In the genomic region with DNA sequence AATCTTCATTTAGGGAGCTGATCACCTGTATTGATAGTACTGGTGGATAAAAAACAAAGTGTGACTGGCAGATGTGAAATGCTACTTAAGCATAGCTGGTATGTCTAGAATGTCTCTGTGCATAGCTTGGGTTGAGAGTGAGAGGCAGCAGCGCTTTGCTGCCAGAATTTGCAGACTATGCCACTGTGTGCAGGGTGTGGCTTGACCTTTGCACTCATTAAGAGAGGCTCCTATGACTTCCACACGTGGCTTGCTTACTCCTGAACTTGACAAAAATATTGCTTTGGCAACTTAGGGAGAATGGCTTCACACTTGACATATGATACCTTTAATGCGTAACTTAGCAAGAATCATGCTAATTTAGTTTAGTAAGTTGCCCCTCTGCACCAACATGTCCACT, we compare ENCODE assay signal across 24 mouse cellular contexts.
A peak's percentile ranks its signal among the peaks of the same experiment; 100 is the strongest.
DNase-seq lines count a peak whose midpoint lies in the region; ATAC-seq and TF ChIP-seq lines count a peak whose summit lies in the region.
"Had no signal": no experiment of that assay in that cellular context is flagged by ENCODE, and none has a peak within 500 bp of the region (broad histone marks: within the 10 kb centered on the region; RNA-seq: fewer than 3 reads in every experiment).

No protein-coding gene starts in this region.

- no peak overlapping the region for H3K4me2 ChIP-seq in kidney, embryonic 14.5 days (replicated peaks; ENCODE audit: low read depth, low read length)
- H3K4me2 ChIP-seq: embryonic facial prominence, embryonic 12.5 days; forebrain, embryonic 12.5 days; heart, embryonic 15.5 days; hindbrain, embryonic 13.5 days; liver, embryonic 11.5 days; neural tube, embryonic 13.5 days had no signal

- H3K27ac ChIP-seq in kidney, adult 2 months (ENCODE audit: insufficient read depth, low read depth, low read length): no peak overlapping the region
- H3K27ac ChIP-seq in kidney, embryonic 14.5 days (ENCODE audit: low read depth, low read length): no peak overlapping the region
- H3K27ac ChIP-seq: embryonic facial prominence, embryonic 12.5 days; forebrain, embryonic 12.5 days; heart, embryonic 15.5 days; hindbrain, embryonic 13.5 days; neural tube, embryonic 13.5 days had no signal

- H3K4me3 ChIP-seq in kidney, adult 2 months (ENCODE audit: insufficient read depth, low read depth, low read length): no peak overlapping the region
- H3K4me3 ChIP-seq in kidney, embryonic 14.5 days (ENCODE audit: low read length): no peak overlapping the region
- H3K4me3 ChIP-seq: embryonic facial prominence, embryonic 12.5 days; forebrain, embryonic 12.5 days; heart, embryonic 15.5 days; hindbrain, embryonic 13.5 days; myocyte; neural tube, embryonic 13.5 days had no signal

- H3K4me1 ChIP-seq in kidney, adult 2 months (ENCODE audit: control insufficient read depth, insufficient read depth, low read length): no peaks in the 10 kb centered on the region
- H3K4me1 ChIP-seq in kidney, embryonic 14.5 days (ENCODE audit: control insufficient read depth, insufficient read depth, low read length): no peaks in the 10 kb centered on the region
- H3K4me1 ChIP-seq: embryonic facial prominence, embryonic 12.5 days; forebrain, embryonic 12.5 days; heart, embryonic 15.5 days; hindbrain, embryonic 13.5 days; neural tube, embryonic 13.5 days had no signal

- DNase-seq in kidney, adult 2 months: peak; percentile 71
- DNase-seq in ZHBTc4 (ENCODE audit: low read depth, low spot score): peak; percentile 19
- peak; percentile 14 to 47 for DNase-seq in kidney, adult 8-10 months
- peak; percentile 57 for DNase-seq in large intestine, adult 2 months (ENCODE audit: low read depth, low spot score)
- no peak for DNase-seq in embryo, embryonic 10 days (ENCODE audit: low spot score)
- DNase-seq: adrenal gland, adult 2 months; cerebellum, adult 18-20 months; cerebellum, postnatal 14 days; gastrocnemius, postnatal 36 days; heart, postnatal 36 days; layer of hippocampus, postnatal 36 days; lung, postnatal 14 days; thymus, adult 2 months had no signal

- ATAC-seq in kidney, embryonic 14.5 days (ENCODE audit: low FRiP score, low TSS enrichment): no peak
- no peak for ATAC-seq in erythroid progenitor cell, adult 5-6 weeks (replicated peaks; ENCODE audit: low FRiP score, poor library complexity, severe bottlenecking)
- ATAC-seq: CD4-positive, CD25-positive, alpha-beta regulatory T cell, adult 4 months; midbrain, embryonic 16.5 days had no signal

- no peak for TF ChIP-seq CTCF in kidney, adult 2 months (conservative IDR thresholded peaks at IDR 0.05; ENCODE audit: insufficient read depth, insufficient read length, low read depth, low read length)

- no peaks in the 10 kb centered on the region for H3K36me3 ChIP-seq in kidney, adult 2 months (ENCODE audit: control insufficient read depth, insufficient read depth, low read length)
- no peaks in the 10 kb centered on the region for H3K36me3 ChIP-seq in kidney, embryonic 14.5 days (ENCODE audit: control insufficient read depth, insufficient read depth, low read length)
- H3K36me3 ChIP-seq: embryonic facial prominence, embryonic 12.5 days; forebrain, embryonic 12.5 days; heart, embryonic 15.5 days; hindbrain, embryonic 13.5 days; neural tube, embryonic 13.5 days had no signal

- H3K9ac ChIP-seq in kidney, embryonic 14.5 days (ENCODE audit: low read depth, low read length): no peak overlapping the region
- H3K9ac ChIP-seq: embryonic facial prominence, embryonic 12.5 days; forebrain, embryonic 12.5 days; heart, embryonic 15.5 days; hindbrain, embryonic 13.5 days; neural tube, embryonic 13.5 days had no signal

- 55% methylated on average over 3 of the region's 3 CpGs for WGBS in kidney, adult 2 months
- WGBS in kidney, embryonic 14.5 days: 56% methylated on average over 3 of the region's 3 CpGs
- 41% methylated on average over 3 of the region's 3 CpGs for WGBS in large intestine, adult 2 months

- TF ChIP-seq POLR2A in kidney, adult 2 months (IDR thresholded peaks at IDR 0.05; ENCODE audit: low read depth, low read length): no peak

- H3K27me3 ChIP-seq in kidney, adult 2 months (replicated peaks; ENCODE audit: control insufficient read depth, insufficient read depth, low read length): no peaks in the 10 kb centered on the region
- no peaks in the 10 kb centered on the region for H3K27me3 ChIP-seq in kidney, embryonic 14.5 days (ENCODE audit: control insufficient read depth, insufficient read depth, low read length)
- H3K27me3 ChIP-seq: embryonic facial prominence, embryonic 12.5 days; forebrain, embryonic 12.5 days; heart, embryonic 15.5 days; hindbrain, embryonic 13.5 days; neural tube, embryonic 13.5 days had no signal

- no peaks in the 10 kb centered on the region for H3K9me3 ChIP-seq in kidney, embryonic 14.5 days (ENCODE audit: control insufficient read depth, low read length)
- H3K9me3 ChIP-seq: embryonic facial prominence, embryonic 12.5 days; forebrain, embryonic 12.5 days; heart, embryonic 15.5 days; hindbrain, embryonic 13.5 days; neural tube, embryonic 13.5 days had no signal
